Mouse (Mus musculus): ENCODE data around the gene Pum1. TPM values are rescaled to one million over a fixed set of nuclear protein-coding genes. Genes with fewer than 3 reads are reported as not detected.

The Pum1 gene
- total RNA-seq (2023), result 55.9 and 73.2 TPM in 2 replicates

DNA sequence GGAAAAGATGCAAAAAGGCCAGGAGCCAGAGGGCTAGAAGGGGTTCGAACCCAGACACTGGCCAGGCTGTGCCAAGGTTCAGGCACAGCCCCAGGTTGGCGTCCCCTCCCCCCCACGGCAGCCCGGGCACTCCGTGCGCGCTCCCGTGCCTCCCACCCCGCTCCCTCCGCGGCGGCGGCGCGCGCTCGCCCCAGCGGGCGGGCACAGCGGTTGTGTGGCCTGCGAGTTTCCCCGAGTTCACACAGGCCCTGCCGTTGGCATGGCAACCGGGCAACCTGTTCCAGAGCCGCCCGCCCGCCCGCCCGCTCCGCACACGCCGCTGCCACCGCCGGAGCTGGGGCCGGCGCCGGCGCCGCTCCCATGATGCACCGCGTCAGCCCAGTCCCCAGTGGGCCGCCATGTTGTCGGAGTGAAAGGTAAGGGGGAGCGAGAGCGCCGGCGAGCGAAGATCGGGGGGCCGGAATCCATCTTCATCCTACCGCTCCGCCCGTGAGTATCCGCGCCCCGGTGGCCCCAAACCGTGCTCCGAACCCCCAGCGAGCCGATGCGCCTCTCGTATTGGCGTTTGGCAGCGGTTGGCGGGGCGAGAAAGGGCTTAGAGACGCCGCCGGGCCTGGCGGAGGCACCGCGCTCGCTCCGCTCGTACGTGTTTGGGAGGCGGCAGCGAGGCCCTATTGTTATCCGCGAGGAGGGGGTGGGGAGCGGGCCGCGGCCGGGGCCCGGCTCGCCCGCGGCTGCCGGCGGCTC is at the start of gene Pum1:
TSS of gene Pum1 (plus strand) at position 343 of the 747 bp plus-strand sequence.

DNA sequence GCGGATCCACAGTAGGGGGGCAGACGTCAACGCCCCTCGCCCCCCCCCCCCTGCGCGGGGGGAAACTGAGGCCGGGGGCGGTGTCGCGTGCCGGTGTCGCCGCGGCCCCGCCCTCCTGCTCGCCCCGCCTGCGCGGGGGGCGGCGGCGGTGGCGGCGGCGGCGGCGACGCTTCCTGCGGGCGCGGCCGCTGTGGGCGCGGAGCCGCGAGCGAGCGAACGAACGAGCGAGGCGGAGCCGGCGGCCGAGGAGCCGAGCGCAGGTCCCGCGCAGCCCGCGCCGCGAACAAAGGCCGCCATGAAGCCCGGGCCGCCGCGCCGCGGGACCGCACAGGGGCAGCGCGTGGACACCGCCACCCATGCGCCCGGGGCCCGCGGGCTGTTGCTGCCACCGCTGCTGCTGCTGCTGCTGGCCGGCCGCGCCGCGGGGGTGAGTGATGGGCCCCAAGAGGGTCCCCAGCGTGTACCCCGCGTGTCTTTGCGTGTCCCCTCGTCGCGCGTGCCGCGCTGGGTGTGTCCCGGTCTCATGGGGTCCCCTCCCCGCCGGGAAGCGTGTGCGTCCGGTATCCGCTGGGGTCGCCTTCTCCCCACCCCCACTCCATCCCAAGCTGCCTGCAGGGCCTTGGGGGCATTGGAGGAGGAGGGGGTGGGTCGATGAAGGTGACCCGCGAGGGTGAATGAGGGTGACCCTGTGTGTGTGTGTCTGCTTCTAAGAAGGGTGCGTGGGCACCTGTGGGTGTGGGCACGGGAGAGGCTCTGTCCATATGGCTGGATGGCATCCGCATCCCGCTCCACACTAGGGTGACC is 129.5 kb downstream of the Pum1 start, which contains the start of gene Sdc3:
TSS of gene Sdc3 (plus strand) at position 162 of the 804 bp plus-strand sequence.

Other genes starting within 250 kb of the Pum1 start
- gene Nkain1, start 89.1 kb upstream of the Pum1 start, total RNA-seq (2023), result 0.54 and 1.6 TPM in 2 replicates
- gene Sdc3, start 129.2 kb downstream of the Pum1 start, total RNA-seq (2023), result 1.4 and 6.0 TPM in 2 replicates
- gene Laptm5, start 249.8 kb downstream of the Pum1 start, total RNA-seq (2023), result 870 and 996 TPM in 2 replicates